Mouse (Mus musculus) stomach, embryonic 16.5 days (tissue): Measurements from ENCODE around the gene St6galnac6. TPM values are rescaled to one million over a fixed set of nuclear protein-coding genes. Genes with fewer than 3 reads are reported as not detected.
A peak's percentile ranks its signal among the peaks of the same experiment; 100 is the strongest.

Experiments
- ATAC-seq: fragments of 200-750 bp; cut with Nextera tagmentation; 2 replicates; pipeline ENCODE4 v1.8.0; 2017; ENCODE audit warnings: moderate number of reproducible peaks, moderate TSS enrichment; ENCODE audit not compliant: insufficient read depth, low FRiP score
- H3K27ac ChIP-seq: fragments of 300-500 bp; sonication (generic); 2 replicates; pipeline ENCODE4 v1.5.1; 2014; ENCODE audit warnings: low read length
- H3K27me3 ChIP-seq: fragments of 300-500 bp; sonication (generic); 2 replicates; pipeline ENCODE4 v1.6.1; 2014; ENCODE audit warnings: low read length, control low read depth, mixed read lengths; ENCODE audit not compliant: control insufficient read depth, insufficient read depth
- H3K36me3 ChIP-seq: fragments of 300-500 bp; sonication (generic); 2 replicates; pipeline ENCODE4 v1.6.1; 2014; ENCODE audit warnings: low read length; ENCODE audit not compliant: control insufficient read depth, insufficient read depth
- H3K4me1 ChIP-seq: fragments of 300-500 bp; sonication (generic); 2 replicates; pipeline ENCODE4 v1.6.1; 2014; ENCODE audit warnings: low read length, control low read depth, mixed read lengths; ENCODE audit not compliant: control insufficient read depth, insufficient read depth
- H3K4me2 ChIP-seq: fragments of 300-500 bp; sonication (generic); 2 replicates; pipeline ENCODE4 v1.6.1; 2014; ENCODE audit warnings: low read depth, low read length, mixed read lengths
- H3K4me3 ChIP-seq: fragments of 300-500 bp; sonication (generic); replicated peaks from 2 replicates; pipeline ENCODE4 v1.5.1; 2014; ENCODE audit warnings: mild to moderate bottlenecking, low read length
- H3K9ac ChIP-seq: fragments of 300-500 bp; sonication (generic); 2 replicates; pipeline ENCODE4 v1.6.1; 2014; ENCODE audit warnings: low read length
- H3K9me3 ChIP-seq: fragments of 300-500 bp; sonication (generic); replicated peaks from 2 replicates; pipeline ENCODE4 v1.6.1; 2016; ENCODE audit warnings: low read length, control low read depth; ENCODE audit not compliant: control insufficient read depth
- WGBS: fragments of 180-500 bp; shearing (Covaris S2); extraction: QIAGEN DNeasy Blood & Tissue Kit; methylation state at CpG from one replicate; pipeline ENCODE4 v1.1.7; 2014; 5-methylcytosine and 5-hydroxymethylcytosine counted together
- microRNA counts: library from miRNA; unstranded; fragments of <30 nt; microRNA quantifications from one replicate; lab custom pipeline; 2016
- microRNA-seq: library from miRNA; unstranded; fragments of <30 nt; microRNA quantifications from one replicate; pipeline ENCODE4, GENCODE M21; 2016
- polyA plus RNA-seq: library from polyadenylated mRNA; unstranded; fragments of >200 nt; fragmentation: Nextera tagmentation; extraction: Ambion mirVana; gene quantifications from 2 replicates; pipeline ENCODE4 v1.2.1, GENCODE M21; 2015

The St6galnac6 gene
- polyA plus RNA-seq, 1 experiment from 2014 or later: 18.5 TPM

GRCm38 (mm10) chr2:32665853-32666252 lies 66.3 kb downstream of the St6galnac6 start:
- no peak for ATAC-seq
- Histone ChIP-seq H3K4me3 (no peak overlapping the region), H3K4me2 (no peak overlapping the region), H3K9ac (no peak overlapping the region), H3K4me1 (peaks cover 11% of the 10 kb centered on the region), H3K27ac (no peak overlapping the region), H3K9me3 (no peaks in the 10 kb centered on the region), H3K36me3 (no peaks in the 10 kb centered on the region), H3K27me3 (no peaks in the 10 kb centered on the region)
- 81% methylated on average over 6 of the region's 6 CpGs for WGBS

GRCm38 (mm10) chr2:32667775-32668174 lies 68.3 kb downstream of the St6galnac6 start:
- H3K36me3 ChIP-seq: no peaks in the 10 kb centered on the region
- ATAC-seq: no peak

GRCm38 (mm10) chr2:32668176-32668575 lies 68.7 kb downstream of the St6galnac6 start:
- H3K27ac ChIP-seq: peak overlapping the region; percentile 19; the same call in 1 of the 2 replicates
- ATAC-seq: no peak

More at GRCm38 (mm10) chr2:32667775-32668174, 68.3 kb downstream of the St6galnac6 start:
- 43% methylated on average over 11 of the region's 11 CpGs for whole genome bisulfite sequencing
- no peaks in the 10 kb centered on the region for H3K9me3 ChIP-seq
- H3K4me1 ChIP-seq: peaks cover 4% of the 10 kb centered on the region; the same call in 1 of the 2 replicates
- no peaks in the 10 kb centered on the region for H3K27me3 ChIP-seq
- no peak overlapping the region for H3K4me3 ChIP-seq
- peak overlapping the region; percentile 19; the same call in 1 of the 2 replicates for H3K27ac ChIP-seq
- no peak overlapping the region for H3K4me2 ChIP-seq
- H3K9ac ChIP-seq: no peak overlapping the region

GRCm38 (mm10) chr2:32669876-32670275 lies 70.4 kb downstream of the St6galnac6 start:
- 72% methylated on average over 3 of the region's 3 CpGs for WGBS
- Histone ChIP-seq H3K4me2 (no peak overlapping the region), H3K4me3 (no peak overlapping the region), H3K9me3 (no peaks in the 10 kb centered on the region), H3K9ac (no peak overlapping the region), H3K36me3 (no peaks in the 10 kb centered on the region), H3K27me3 (no peaks in the 10 kb centered on the region), H3K27ac (no peak overlapping the region), H3K4me1 (peaks cover 4% of the 10 kb centered on the region; the same call in 1 of the 2 replicates)
- no peak for ATAC-seq

More at GRCm38 (mm10) chr2:32668176-32668575, 68.7 kb downstream of the St6galnac6 start:
- no peak overlapping the region for H3K4me3 ChIP-seq
- peaks cover 4% of the 10 kb centered on the region; the same call in 1 of the 2 replicates for H3K4me1 ChIP-seq
- H3K27me3 ChIP-seq: no peaks in the 10 kb centered on the region
- H3K36me3 ChIP-seq: no peaks in the 10 kb centered on the region
- no peak overlapping the region for H3K9ac ChIP-seq
- H3K9me3 ChIP-seq: no peaks in the 10 kb centered on the region
- no peak overlapping the region for H3K4me2 ChIP-seq
- 89% methylated on average over 7 of the region's 7 CpGs for WGBS

MicroRNA genes within 50 kb of the gene (microRNA counts, 519-probe panel; counts per million panel counts)
- not detected for microRNA mmu-miR-1954 (lab: Ali Mortazavi, UCI)

Small RNA genes within 50 kb of the gene (microRNA-seq; reads per million reads assigned to microRNA genes)
- not detected for gene Mir1954

Other genes starting within 250 kb of the St6galnac6 start
- gene Ciz1, start 247.4 kb upstream of the St6galnac6 start, polyA plus RNA-seq: 41.9 and 45.4 TPM in 2 replicates
- 8.1 and 8.2 TPM in 2 replicates for gene Dnm1, start 246.4 kb upstream of the St6galnac6 start, polyA plus RNA-seq
- 41.5 and 41.9 TPM in 2 replicates for gene 1110008P14Rik, start 217.8 kb upstream of the St6galnac6 start, polyA plus RNA-seq
- 21.1 and 23.6 TPM in 2 replicates for gene Lcn2, start 211.5 kb upstream of the St6galnac6 start, polyA plus RNA-seq
- gene Ptges2, start 203.8 kb upstream of the St6galnac6 start, polyA plus RNA-seq: 23.7 and 26.7 TPM in 2 replicates
- 5.1 and 5.7 TPM in 2 replicates for gene Naif1, start 149.3 kb upstream of the St6galnac6 start, polyA plus RNA-seq
- gene Slc25a25, start 148.3 kb upstream of the St6galnac6 start, polyA plus RNA-seq: 15.4 and 16.9 TPM in 2 replicates
- 11.4 and 12.8 TPM in 2 replicates for gene Fam102a, start 64.4 kb upstream of the St6galnac6 start, polyA plus RNA-seq
- 104 and 106 TPM in 2 replicates for gene Dpm2, start 28.9 kb upstream of the St6galnac6 start, polyA plus RNA-seq
- 0.56 and 0.67 TPM in 2 replicates for gene Pip5kl1, start 24.9 kb upstream of the St6galnac6 start, polyA plus RNA-seq
- gene 9430097D07Rik, start 24.0 kb upstream of the St6galnac6 start, polyA plus RNA-seq: 0.10 and 0.15 TPM in 2 replicates
- gene St6galnac4, start 12.6 kb upstream of the St6galnac6 start, polyA plus RNA-seq: 19.8 and 22.9 TPM in 2 replicates
- gene Ak1, start 22.0 kb downstream of the St6galnac6 start, polyA plus RNA-seq: 27.4 and 60.2 TPM in 2 replicates
- gene Eng, start 46.9 kb downstream of the St6galnac6 start, polyA plus RNA-seq: 63.6 and 64.5 TPM in 2 replicates
- gene Fpgs, start 104.4 kb downstream of the St6galnac6 start, polyA plus RNA-seq: 28.3 and 30.6 TPM in 2 replicates
- 71.9 and 82.7 TPM in 2 replicates for gene Cdk9, start 113.4 kb downstream of the St6galnac6 start, polyA plus RNA-seq
- 26.8 and 27.4 TPM in 2 replicates for gene Sh2d3c, start 121.3 kb downstream of the St6galnac6 start, polyA plus RNA-seq
- 0.20 and 0.28 TPM in 2 replicates for gene 6330409D20Rik, start 141.3 kb downstream of the St6galnac6 start, polyA plus RNA-seq
- gene Tor2a, start 157.5 kb downstream of the St6galnac6 start, polyA plus RNA-seq: 59.2 and 67.0 TPM in 2 replicates
- gene Ttc16, start 175.9 kb downstream of the St6galnac6 start, polyA plus RNA-seq: 0.12 and 0.21 TPM in 2 replicates
- gene Ptrh1, start 176.1 kb downstream of the St6galnac6 start, polyA plus RNA-seq: 3.9 and 6.7 TPM in 2 replicates
- gene Cfap157, start 184.7 kb downstream of the St6galnac6 start, polyA plus RNA-seq: 0.10 and 0.41 TPM in 2 replicates
- 20.8 and 23.2 TPM in 2 replicates for gene Stxbp1, start 247.5 kb downstream of the St6galnac6 start, polyA plus RNA-seq